Mouse (Mus musculus): ENCODE measurements around the gene Cish.

DNA sequence AAGGTAGTCTGAATTCAATTTTAAA lies at the start of gene Cish:
- TF ChIP-seq POLR2A (IDR thresholded peaks at IDR 0.05; ENCODE audit: insufficient read depth, low read depth, low read length) (no peak), CTCF (IDR thresholded peaks at IDR 0.05; ENCODE audit: insufficient read depth, low read depth, low read length) (no peak)
